In genomic region chr5:77129907-77130306, GRCm38 (mm10) we compare ENCODE assay signal across 1 mouse cellular context.
A peak's percentile ranks its signal among the peaks of the same experiment; 100 is the strongest.
TF ChIP-seq lines count a peak whose summit lies in the region.

No protein-coding gene starts in this region.

TF ChIP-seq in MEL, 35 proteins besides CTCF, POLR2A, EP300 and RAD21 (continued from another document):
- TF ChIP-seq POLR2AphosphoS5 (IDR thresholded peaks at IDR 0.05; ENCODE audit: borderline replicate concordance, low read depth, low read length) (no peak), HCFC1 (IDR thresholded peaks at IDR 0.05; ENCODE audit: low read depth, low read length) (no peak), SIN3A (IDR thresholded peaks at IDR 0.05; ENCODE audit: low read length) (peak; percentile 57), TCF12 (IDR thresholded peaks at IDR 0.05; ENCODE audit: low read depth, low read length) (peak; percentile 67; the same call in 1 of the 2 replicates), MAX (IDR thresholded peaks at IDR 0.05; ENCODE audit: low read length) (peak; percentile 43; the same call in 1 of the 2 replicates), GABPA (IDR thresholded peaks at IDR 0.05; ENCODE audit: low read depth, low read length) (no peak)
